Mouse (Mus musculus) hindbrain, embryonic 14.5 days (tissue): ENCODE data around the gene Glb1. TPM values are rescaled to one million over a fixed set of nuclear protein-coding genes. Genes with fewer than 3 reads are reported as not detected.

Source experiments
- ATAC-seq: fragments of 200-750 bp; cut with Nextera tagmentation; 2 replicates; pipeline ENCODE4 v1.8.0; 2017; ENCODE audit warnings: moderate number of reproducible peaks, mild to moderate bottlenecking, moderate TSS enrichment, moderate library complexity; ENCODE audit not compliant: low FRiP score
- DNase-seq: peaks from one replicate; pipeline ENCODE4 v3.0.0-alpha.2; 2015; ENCODE audit warnings: low spot score
- H3K27ac ChIP-seq: fragments of 300-500 bp; sonication (generic); 2 replicates; pipeline ENCODE4 v1.5.1; 2014; ENCODE audit warnings: mild to moderate bottlenecking, moderate library complexity
- H3K27me3 ChIP-seq: fragments of 300-500 bp; sonication (generic); 2 replicates; pipeline ENCODE4 v1.6.1; 2014; ENCODE audit warnings: mild to moderate bottlenecking, low read length, mixed read lengths; ENCODE audit not compliant: control insufficient read depth, insufficient read depth
- H3K36me3 ChIP-seq: fragments of 300-500 bp; sonication (generic); replicated peaks from 2 replicates; pipeline ENCODE4 v1.6.1; 2014; ENCODE audit not compliant: control insufficient read depth, insufficient read depth
- H3K4me1 ChIP-seq: fragments of 300-500 bp; sonication (generic); replicated peaks from 2 replicates; pipeline ENCODE4 v1.6.1; 2014; ENCODE audit warnings: antibody characterized with exemption, low read length, mixed read lengths; ENCODE audit not compliant: control insufficient read depth, insufficient read depth
- H3K4me2 ChIP-seq: fragments of 300-500 bp; sonication (generic); replicated peaks from 2 replicates; pipeline ENCODE4 v1.6.1; 2014; ENCODE audit warnings: mild to moderate bottlenecking, moderate library complexity
- H3K4me3 ChIP-seq: fragments of 300-500 bp; sonication (generic); replicated peaks from 2 replicates; pipeline ENCODE4 v1.5.1; 2014; ENCODE audit warnings: mild to moderate bottlenecking, low read length
- H3K9ac ChIP-seq: fragments of 300-500 bp; sonication (generic); 2 replicates; pipeline ENCODE4 v1.6.1; 2014
- H3K9me3 ChIP-seq: fragments of 300-500 bp; sonication (generic); 2 replicates; pipeline ENCODE4 v1.6.1; 2016; ENCODE audit warnings: low read length; ENCODE audit not compliant: control insufficient read depth
- WGBS: fragments of 180-500 bp; shearing (Covaris S2); extraction: QIAGEN DNeasy Blood & Tissue Kit; methylation state at CpG from one replicate; pipeline ENCODE4 v1.1.7; 2014; 5-methylcytosine and 5-hydroxymethylcytosine counted together
- polyA plus RNA-seq: library from polyadenylated mRNA; unstranded; fragments of >200 nt; fragmentation: Nextera tagmentation; extraction: Ambion mirVana; gene quantifications from 2 replicates; pipeline ENCODE4 v1.2.1, GENCODE M21; 2014

Gene Glb1
- polyA plus RNA-seq, 1 experiment from 2014 or later = 36.2 TPM

DNA sequence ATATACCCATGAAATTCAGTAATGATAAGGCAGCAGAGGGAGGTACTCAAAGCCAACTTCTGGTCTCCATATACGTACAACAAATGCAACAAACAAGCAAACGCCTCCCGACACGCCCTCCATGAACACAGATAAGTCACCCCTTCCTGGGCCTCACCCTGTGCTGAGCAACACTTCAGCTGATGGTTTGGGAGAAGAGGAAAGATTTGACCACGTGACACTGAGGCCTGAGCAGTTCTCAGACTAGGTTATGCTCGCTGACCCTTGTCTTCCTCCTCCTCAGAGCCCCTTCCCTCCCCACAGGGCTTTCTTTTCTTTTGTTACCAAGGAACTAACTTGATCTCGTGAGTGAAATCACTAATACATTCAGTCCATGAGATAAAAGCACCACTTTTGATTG is 66.0 kb downstream of the Glb1 start:
- no peaks in the 10 kb centered on the region for H3K27me3 ChIP-seq
- no peaks in the 10 kb centered on the region for H3K9me3 ChIP-seq
- H3K27ac ChIP-seq = no peak overlapping the region
- H3K4me1 ChIP-seq = no peaks in the 10 kb centered on the region
- DNase-seq = no peak
- WGBS = 54% methylated on average over 7 of the region's 7 CpGs
- peaks cover 16% of the 10 kb centered on the region; the same call in 1 of the 2 replicates for H3K36me3 ChIP-seq
- no peak overlapping the region for H3K9ac ChIP-seq
- no peak overlapping the region for H3K4me3 ChIP-seq
- no peak overlapping the region for H3K4me2 ChIP-seq
- ATAC-seq = no peak

DNA sequence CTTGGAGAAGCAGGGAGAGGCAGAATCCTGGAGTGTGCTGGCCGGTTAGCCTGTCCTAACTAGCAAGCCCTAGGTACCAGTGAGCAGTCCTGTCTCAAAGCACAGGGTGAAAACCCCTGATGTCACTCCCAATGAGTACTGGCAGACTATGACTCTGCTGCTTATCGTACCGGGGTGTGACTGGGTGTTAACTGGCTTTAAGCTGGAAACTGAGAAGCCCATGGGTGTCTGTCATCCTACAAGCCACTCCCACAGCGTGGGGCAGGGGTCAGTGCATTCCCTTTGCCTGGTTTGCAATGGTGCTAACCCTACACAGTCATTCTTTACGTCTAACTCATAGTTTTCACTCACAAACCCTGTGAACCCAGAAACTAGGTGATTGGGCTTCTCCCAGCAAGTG is 67.3 kb downstream of the Glb1 start:
- DNase-seq (no peak), ATAC-seq (no peak)
- 88% methylated on average over 5 of the region's 5 CpGs for WGBS
- Histone ChIP-seq H3K27ac (no peak overlapping the region), H3K4me1 (no peaks in the 10 kb centered on the region), H3K9me3 (no peaks in the 10 kb centered on the region), H3K27me3 (no peaks in the 10 kb centered on the region), H3K4me3 (no peak overlapping the region), H3K36me3 (peaks cover 16% of the 10 kb centered on the region; the same call in 1 of the 2 replicates), H3K9ac (no peak overlapping the region), H3K4me2 (no peak overlapping the region)

DNA sequence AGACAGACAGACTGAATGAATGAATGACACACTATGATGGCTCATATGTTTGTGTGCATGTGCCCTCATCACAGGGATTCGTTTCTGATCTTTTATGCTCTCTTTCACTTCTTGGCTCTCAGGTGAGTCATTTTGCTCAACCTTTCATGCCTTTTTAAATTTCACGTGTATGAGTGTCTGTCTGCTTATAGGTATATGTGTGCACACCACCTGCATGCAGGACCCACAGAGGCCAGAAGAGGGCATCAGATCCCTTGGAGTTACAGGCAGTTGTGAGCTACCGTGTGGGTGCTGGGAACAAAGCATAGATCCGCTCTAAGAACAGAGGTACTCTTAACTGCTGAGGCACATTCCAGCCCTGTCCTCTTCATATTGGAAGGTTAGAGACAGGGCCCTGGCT is 67.8 kb downstream of the Glb1 start:
- 94% methylated on average over 4 of the region's 4 CpGs for WGBS
- H3K4me3 ChIP-seq = no peak overlapping the region
- H3K9me3 ChIP-seq = no peaks in the 10 kb centered on the region
- peaks cover 16% of the 10 kb centered on the region; the same call in 1 of the 2 replicates for H3K36me3 ChIP-seq
- no peak for ATAC-seq
- H3K4me1 ChIP-seq = no peaks in the 10 kb centered on the region
- no peak overlapping the region for H3K9ac ChIP-seq
- H3K27ac ChIP-seq = no peak overlapping the region
- no peaks in the 10 kb centered on the region for H3K27me3 ChIP-seq
- DNase-seq = no peak
- no peak overlapping the region for H3K4me2 ChIP-seq

DNA sequence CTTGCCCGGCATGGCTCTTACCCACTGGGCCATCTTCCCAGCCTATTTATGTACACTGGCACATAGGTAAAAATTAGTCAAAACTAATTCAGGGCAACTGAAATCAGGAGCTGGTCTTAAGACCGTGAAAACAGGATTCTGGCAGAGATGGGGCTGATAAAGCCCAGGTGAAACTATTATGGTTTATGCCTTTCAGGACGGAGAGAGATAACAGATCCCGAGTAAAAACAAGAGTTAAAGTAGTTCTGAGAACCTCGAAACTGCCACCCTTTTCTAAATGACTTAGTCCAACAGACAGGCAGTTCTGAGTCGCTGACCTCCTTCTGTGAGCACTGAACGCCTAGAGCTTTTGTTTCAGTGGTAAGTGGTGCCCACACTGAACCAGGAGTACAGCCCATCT is 71.0 kb downstream of the Glb1 start:
- no peak for ATAC-seq

DNA sequence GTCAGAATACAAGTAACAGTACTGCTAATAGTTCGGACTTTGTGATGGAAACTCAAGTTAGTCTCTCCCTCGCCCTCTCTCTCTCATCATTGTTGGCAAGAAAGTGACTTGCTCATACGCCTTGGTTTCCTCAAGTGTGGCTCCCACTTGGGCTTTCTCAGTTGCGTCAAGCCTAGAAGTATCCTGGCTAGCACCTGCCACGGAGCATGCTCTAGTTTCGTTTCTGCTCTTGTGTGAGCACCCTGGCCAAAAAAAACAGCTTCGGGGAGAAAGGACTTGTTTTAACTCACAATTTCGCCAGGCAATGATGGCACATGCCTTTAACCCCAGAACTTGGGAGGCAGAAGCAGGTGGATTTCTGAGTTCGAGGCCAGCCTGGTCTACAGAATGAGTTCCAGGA is 76.1 kb downstream of the Glb1 start:
- Histone ChIP-seq H3K4me2 (no peak overlapping the region), H3K9me3 (no peaks in the 10 kb centered on the region), H3K4me1 (no peaks in the 10 kb centered on the region), H3K27ac (no peak overlapping the region), H3K9ac (no peak overlapping the region), H3K27me3 (no peaks in the 10 kb centered on the region), H3K4me3 (no peak overlapping the region), H3K36me3 (0 out of 2 replicates have a peak, but pooled peaks cover 4% of the 10 kb centered on the region)
- no peak for DNase-seq
- no peak for ATAC-seq
- 91% methylated on average over 9 of the region's 9 CpGs for WGBS

More for the DNA sequence above, 71.0 kb downstream of the Glb1 start:
- Histone ChIP-seq H3K27me3 (no peaks in the 10 kb centered on the region), H3K4me3 (no peak overlapping the region), H3K4me2 (no peak overlapping the region), H3K36me3 (0 out of 2 replicates have a peak, but pooled peaks cover 4% of the 10 kb centered on the region), H3K4me1 (no peaks in the 10 kb centered on the region), H3K9me3 (no peaks in the 10 kb centered on the region), H3K9ac (no peak overlapping the region), H3K27ac (no peak overlapping the region)
- WGBS = 82% methylated on average over 7 of the region's 7 CpGs
- no peak for DNase-seq

DNA sequence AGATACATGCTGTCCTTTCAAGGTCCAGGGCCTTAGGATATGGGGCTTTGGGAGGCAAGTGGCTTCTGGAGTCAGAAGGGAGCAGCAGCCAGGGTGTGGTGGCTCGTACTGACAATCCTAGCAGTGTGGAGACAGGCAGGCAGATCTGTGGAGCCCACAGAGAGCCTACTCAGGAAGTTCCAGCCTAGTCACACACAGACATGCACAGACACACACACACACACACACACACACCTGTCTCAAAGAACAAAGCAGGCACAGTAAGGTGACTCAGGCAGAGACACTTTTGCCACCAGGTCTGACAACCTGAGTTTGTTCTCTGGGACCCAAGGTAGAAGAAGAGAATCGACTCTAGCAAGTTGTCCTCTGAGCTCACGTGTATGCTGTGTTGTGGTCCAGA is 80.1 kb downstream of the Glb1 start:
- 92% methylated on average over 3 of the region's 3 CpGs for WGBS
- no peak overlapping the region for H3K27ac ChIP-seq
- H3K4me1 ChIP-seq = no peaks in the 10 kb centered on the region
- no peaks in the 10 kb centered on the region for H3K36me3 ChIP-seq
- no peak for DNase-seq
- no peaks in the 10 kb centered on the region for H3K9me3 ChIP-seq
- no peak overlapping the region for H3K4me2 ChIP-seq
- ATAC-seq = no peak
- no peak overlapping the region for H3K4me3 ChIP-seq
- no peaks in the 10 kb centered on the region for H3K27me3 ChIP-seq
- H3K9ac ChIP-seq = no peak overlapping the region

DNA sequence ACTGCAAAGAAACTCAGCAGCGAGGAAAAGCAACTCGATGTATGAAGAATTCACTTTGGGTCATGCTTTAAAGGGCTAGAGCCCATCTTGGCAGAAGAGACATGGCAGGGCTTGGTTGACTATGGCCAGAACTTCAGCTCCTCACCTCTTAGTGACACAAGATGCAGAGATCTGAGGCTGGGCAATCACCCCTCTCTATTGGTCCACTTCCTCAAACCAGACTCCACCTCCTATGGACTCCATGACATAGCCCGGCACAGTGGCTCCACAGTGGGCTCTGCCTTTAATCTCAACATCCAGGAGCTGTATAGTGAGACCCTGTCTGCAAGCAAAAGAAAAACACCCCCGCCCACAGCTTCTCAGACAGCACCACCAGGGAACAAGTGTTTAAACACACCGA is 83.9 kb downstream of the Glb1 start:
- no peak overlapping the region for H3K27ac ChIP-seq
- H3K27me3 ChIP-seq = no peaks in the 10 kb centered on the region
- no peak overlapping the region for H3K4me2 ChIP-seq
- H3K4me1 ChIP-seq = no peaks in the 10 kb centered on the region
- H3K4me3 ChIP-seq = no peak overlapping the region
- 85% methylated on average over 5 of the region's 5 CpGs for WGBS
- H3K9ac ChIP-seq = no peak overlapping the region
- DNase-seq (no peak), ATAC-seq (no peak)
- H3K9me3 ChIP-seq = no peaks in the 10 kb centered on the region
- H3K36me3 ChIP-seq = no peaks in the 10 kb centered on the region

DNA sequence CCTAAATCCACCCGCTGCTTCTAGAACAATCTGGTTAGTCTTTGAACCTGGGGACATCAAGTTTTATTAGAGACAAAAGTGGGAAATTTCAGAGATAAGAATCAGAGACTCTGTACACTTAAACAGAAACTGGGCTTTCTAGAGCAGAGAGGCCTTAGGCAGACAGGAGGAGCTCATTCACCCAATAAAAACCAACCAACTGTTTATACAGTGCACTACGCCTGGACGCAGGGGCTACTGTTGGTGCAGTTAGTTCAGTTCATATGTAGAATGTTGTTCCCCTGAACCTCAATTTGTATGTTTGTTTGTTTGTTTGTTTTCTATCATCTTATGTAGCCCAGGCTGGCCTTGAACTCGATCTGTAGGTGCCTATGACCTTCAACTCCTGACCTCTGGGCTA is 85.9 kb downstream of the Glb1 start:
- no peak for ATAC-seq
- Histone ChIP-seq H3K36me3 (no peaks in the 10 kb centered on the region), H3K27me3 (no peaks in the 10 kb centered on the region), H3K27ac (no peak overlapping the region), H3K4me1 (no peaks in the 10 kb centered on the region), H3K4me3 (no peak overlapping the region), H3K9me3 (no peaks in the 10 kb centered on the region), H3K9ac (no peak overlapping the region), H3K4me2 (no peak overlapping the region)
- DNase-seq = no peak
- 88% methylated on average over 4 of the region's 4 CpGs for WGBS

DNA sequence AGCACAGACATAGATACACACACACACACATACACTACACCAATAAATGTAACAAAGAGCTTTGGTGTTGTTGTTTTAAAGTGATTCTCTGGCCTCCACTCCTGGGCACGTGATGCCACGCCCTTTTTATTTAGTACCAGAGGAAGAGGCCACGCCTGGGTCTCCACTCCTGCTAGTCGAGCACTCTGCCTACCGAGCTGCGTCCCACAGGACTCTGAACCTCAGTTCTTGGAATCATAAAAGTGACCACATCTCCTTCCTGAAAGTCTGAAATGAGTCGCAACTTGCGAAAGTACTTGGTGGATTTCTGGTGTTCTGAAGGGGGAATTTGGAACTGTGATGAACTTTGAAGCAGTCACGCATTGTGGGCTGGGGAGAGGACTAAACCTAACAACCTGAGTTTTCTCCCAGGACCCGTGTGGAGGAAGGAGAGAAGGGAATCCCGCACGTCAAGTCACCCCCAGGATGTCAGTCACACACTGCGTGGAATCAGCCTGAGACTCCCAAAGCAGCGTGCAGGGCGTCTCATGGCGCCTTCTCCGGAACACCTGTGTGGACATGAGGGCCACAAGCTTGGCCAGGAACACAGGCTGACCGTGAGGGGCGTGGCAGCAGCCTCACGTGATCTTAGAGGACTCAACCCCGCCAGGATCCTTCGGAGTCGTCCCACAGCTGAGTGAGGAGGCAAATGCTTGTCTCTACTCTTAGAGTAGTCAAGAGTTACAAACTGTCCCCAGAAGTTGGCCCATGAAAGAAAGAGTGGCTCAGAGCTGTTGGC is 86.8 kb downstream of the Glb1 start:
- no peak overlapping the region for H3K4me2 ChIP-seq
- ATAC-seq = no peak
- WGBS = 86% methylated on average over 23 of the region's 23 CpGs
- DNase-seq = no peak
- no peak overlapping the region for H3K4me3 ChIP-seq
- no peaks in the 10 kb centered on the region for H3K4me1 ChIP-seq
- H3K9me3 ChIP-seq = no peaks in the 10 kb centered on the region
- no peak overlapping the region for H3K9ac ChIP-seq
- H3K27ac ChIP-seq = no peak overlapping the region
- H3K36me3 ChIP-seq = no peaks in the 10 kb centered on the region
- no peaks in the 10 kb centered on the region for H3K27me3 ChIP-seq

DNA sequence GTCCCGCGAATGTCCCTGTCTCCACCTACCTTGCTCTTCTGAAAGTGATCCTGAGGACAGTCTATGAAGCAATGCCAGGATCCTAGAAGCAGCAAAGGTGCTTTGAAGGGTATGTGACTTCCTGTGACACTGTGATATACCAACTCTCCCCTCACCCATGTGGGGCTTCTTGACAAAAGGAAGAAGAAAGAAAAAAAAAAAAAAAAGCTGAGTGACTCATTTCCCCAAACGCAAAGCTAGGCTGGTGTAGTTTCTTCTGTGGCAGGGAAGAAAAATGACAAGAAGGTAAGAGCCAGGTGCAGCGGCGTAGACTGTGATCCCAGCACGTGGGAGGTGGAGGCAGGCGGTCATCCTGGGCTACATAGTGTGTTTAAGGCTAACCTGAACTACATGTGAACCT is 95.6 kb downstream of the Glb1 start:
- DNase-seq = no peak
- no peak overlapping the region for H3K27ac ChIP-seq
- H3K27me3 ChIP-seq = no peaks in the 10 kb centered on the region
- no peaks in the 10 kb centered on the region for H3K4me1 ChIP-seq
- no peaks in the 10 kb centered on the region for H3K9me3 ChIP-seq
- WGBS = 88% methylated on average over 7 of the region's 7 CpGs
- no peak overlapping the region for H3K9ac ChIP-seq
- no peaks in the 10 kb centered on the region for H3K36me3 ChIP-seq
- no peak for ATAC-seq
- no peak overlapping the region for H3K4me2 ChIP-seq
- no peak overlapping the region for H3K4me3 ChIP-seq
